Mouse (Mus musculus): ENCODE results near the gene Gjc3.

DNA sequence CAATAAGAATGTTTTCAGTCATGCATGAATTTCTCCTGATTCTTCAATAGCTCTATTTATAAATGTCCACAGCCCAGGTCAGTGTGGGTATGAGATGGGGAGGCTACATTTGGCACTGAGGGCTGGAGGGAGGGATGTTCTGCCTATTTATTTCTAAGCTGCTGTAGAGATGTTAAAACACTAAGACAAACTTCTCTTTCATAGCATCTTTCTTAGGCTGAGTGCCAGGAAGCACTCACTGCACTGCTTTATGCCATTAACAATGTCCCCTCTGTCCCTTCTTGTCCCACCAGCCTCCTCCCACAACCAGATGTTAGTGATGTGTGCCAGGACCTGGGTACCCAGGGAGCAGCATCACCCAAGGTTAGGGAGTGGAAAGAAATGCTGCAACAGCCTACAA, 3.6 kb upstream of the Gjc3 start:
- TF ChIP-seq CTCF (IDR thresholded peaks at IDR 0.05; ENCODE audit: low read depth) (no peak), EP300 (IDR thresholded peaks at IDR 0.05; ENCODE audit: low read depth) (no peak)
